Mouse (Mus musculus) T-helper 17 cell (primary cell): Measurements from ENCODE around the gene 2700097O09Rik.
"Not testable (repeated sequence)": the region's sequence is repeated elsewhere in the genome, so short reads cannot be mapped to it uniquely, and the experiment has no call there.

Experiments used
- in situ Hi-C, 2 experiments: fragments of 300-600 bp; cut with MboI, MseI; formaldehyde crosslinking; loops; 1 replicate in 1 of 2; 2 replicates in 1 of 2; pipeline ENCODE4 v1.15.1; 2025; ENCODE audit warnings: high pct_unique_total_duplicates in 2 of 2

Gene 2700097O09Rik

GRCm38 (mm10) chr12:55079726-55080600, at the start of gene 2700097O09Rik, which contains the start of gene Srp54a:
TSS of gene 2700097O09Rik (minus strand) at chr12:55080110.
TSS of gene Srp54a (plus strand) at chr12:55080262.
- in situ Hi-C loops, result loop anchor here (5.0 kb wide), 2 partner anchors 83 to 98 kb away; no protein-coding TSS in a partner anchor

- in situ Hi-C loops, result not testable (repeated sequence)
Measured at GRCm38 (mm10) chr12:55124731-55125130, 44.8 kb upstream of the 2700097O09Rik start.

GRCm38 (mm10) chr12:55124242-55124641, 44.3 kb upstream of the 2700097O09Rik start, which contains the start of gene Fam177a:
TSS of gene Fam177a (plus strand) at chr12:55124469.
- in situ Hi-C loops, result not testable (repeated sequence)

- in situ Hi-C loops, result not testable (repeated sequence)
Measured at GRCm38 (mm10) chr12:55112616-55113015, 32.7 kb upstream of the 2700097O09Rik start.

- in situ Hi-C loops, result not testable (repeated sequence)
Measured at GRCm38 (mm10) chr12:55092127-55092526, 12.2 kb upstream of the 2700097O09Rik start.

- in situ Hi-C loops, result not testable (repeated sequence)
Measured at GRCm38 (mm10) chr12:55080601-55080942, 662 bp upstream of the 2700097O09Rik start.

GRCm38 (mm10) chr12:55078706-55079105, 1.2 kb downstream of the 2700097O09Rik start:
- in situ Hi-C loops, result loop anchor here (5.0 kb wide), 2 partner anchors 81 to 96 kb away; no protein-coding TSS in a partner anchor

- in situ Hi-C loops, result loop anchor here (5.0 kb wide), 2 partner anchors 78 to 93 kb away; no protein-coding TSS in a partner anchor
Measured at GRCm38 (mm10) chr12:55075296-55075695, 4.6 kb downstream of the 2700097O09Rik start.

- in situ Hi-C loops, result no loop called here
Measured at GRCm38 (mm10) chr12:55073686-55074085, 6.2 kb downstream of the 2700097O09Rik start.

- in situ Hi-C loops, result no loop called here
Measured at GRCm38 (mm10) chr12:55072495-55072894, 7.4 kb downstream of the 2700097O09Rik start.

GRCm38 (mm10) chr12:55062141-55062540, 17.8 kb downstream of the 2700097O09Rik start:
- in situ Hi-C loops, result no loop called here

- in situ Hi-C loops, result no loop called here
Measured at GRCm38 (mm10) chr12:55061006-55061405, 18.9 kb downstream of the 2700097O09Rik start.

- in situ Hi-C loops, result no loop called here
Measured at GRCm38 (mm10) chr12:55060212-55060898, 19.6 kb downstream of the 2700097O09Rik start.

- in situ Hi-C loops, result no loop called here
Measured at GRCm38 (mm10) chr12:55059812-55060211, 20.1 kb downstream of the 2700097O09Rik start.

- in situ Hi-C loops, result no loop called here
Measured at GRCm38 (mm10) chr12:55058865-55059615, 20.9 kb downstream of the 2700097O09Rik start.

- in situ Hi-C loops, result no loop called here
Measured at GRCm38 (mm10) chr12:55056703-55057102, 23.2 kb downstream of the 2700097O09Rik start.

GRCm38 (mm10) chr12:55054551-55055241, 25.2 kb downstream of the 2700097O09Rik start:
- in situ Hi-C loops, result no loop called here

GRCm38 (mm10) chr12:55053267-55053666, 26.6 kb downstream of the 2700097O09Rik start:
- in situ Hi-C loops, result no loop called here

GRCm38 (mm10) chr12:55051210-55052173, 28.4 kb downstream of the 2700097O09Rik start:
- in situ Hi-C loops, result no loop called here
